Mouse (Mus musculus): ENCODE results near the gene Fgfr4.

Gene Fgfr4

DNA sequence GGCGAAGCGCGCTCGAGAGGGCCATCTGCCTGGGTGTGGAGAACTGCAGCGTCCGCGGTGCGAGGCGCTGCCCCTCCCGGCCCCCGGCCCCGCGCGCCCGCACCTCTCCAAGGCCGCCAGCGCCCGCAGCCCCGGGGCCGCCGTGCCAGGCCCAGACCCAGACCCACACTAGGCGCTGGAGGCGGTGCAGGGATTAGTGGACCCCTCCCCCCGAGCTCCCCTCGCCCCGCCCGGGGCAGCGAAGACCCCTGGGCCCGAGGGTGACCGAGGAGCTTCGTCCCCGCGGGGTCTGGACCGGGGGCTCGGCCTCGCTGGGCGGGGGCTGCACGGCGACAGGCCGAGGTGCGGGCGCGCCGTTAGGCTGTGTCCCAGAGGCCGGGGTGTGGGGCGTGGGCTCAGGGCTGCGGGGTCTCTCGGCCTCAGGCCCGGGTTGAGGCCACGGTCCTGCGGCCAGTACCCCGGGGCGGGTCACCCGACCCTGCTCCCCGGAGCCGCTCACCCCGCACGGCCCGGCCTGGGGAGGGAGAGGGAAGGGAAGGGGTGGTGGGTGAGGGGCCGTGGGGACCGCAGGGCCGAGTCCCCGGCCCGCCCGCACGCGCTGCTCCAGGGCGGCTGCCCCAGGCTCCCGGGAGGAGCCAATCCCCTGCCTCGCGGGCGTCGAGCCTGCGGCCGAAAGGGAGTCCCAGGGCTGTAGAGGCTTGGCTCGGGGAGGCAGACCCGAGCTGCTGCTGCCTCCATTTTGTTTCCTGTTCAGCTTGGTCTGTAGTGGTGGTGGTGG, 57.9 kb downstream of the Fgfr4 start:
- peak; percentile 45 for DNase-seq (ENCODE audit: low spot score)

DNA sequence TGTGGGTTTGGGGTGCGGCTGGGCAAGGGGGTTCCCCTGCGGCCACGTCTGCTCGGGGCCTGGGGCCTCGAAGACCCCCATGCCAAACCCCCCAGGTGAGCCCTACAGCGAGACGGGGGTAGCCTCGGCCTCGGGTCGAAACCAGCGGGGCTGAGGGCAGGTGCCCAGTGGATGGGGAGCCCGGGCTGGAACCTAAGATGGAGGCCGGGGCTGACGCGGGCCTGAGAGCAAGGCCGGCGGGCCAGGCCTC, 58.5 kb downstream of the Fgfr4 start:
- no peak for DNase-seq (ENCODE audit: low spot score)

DNA sequence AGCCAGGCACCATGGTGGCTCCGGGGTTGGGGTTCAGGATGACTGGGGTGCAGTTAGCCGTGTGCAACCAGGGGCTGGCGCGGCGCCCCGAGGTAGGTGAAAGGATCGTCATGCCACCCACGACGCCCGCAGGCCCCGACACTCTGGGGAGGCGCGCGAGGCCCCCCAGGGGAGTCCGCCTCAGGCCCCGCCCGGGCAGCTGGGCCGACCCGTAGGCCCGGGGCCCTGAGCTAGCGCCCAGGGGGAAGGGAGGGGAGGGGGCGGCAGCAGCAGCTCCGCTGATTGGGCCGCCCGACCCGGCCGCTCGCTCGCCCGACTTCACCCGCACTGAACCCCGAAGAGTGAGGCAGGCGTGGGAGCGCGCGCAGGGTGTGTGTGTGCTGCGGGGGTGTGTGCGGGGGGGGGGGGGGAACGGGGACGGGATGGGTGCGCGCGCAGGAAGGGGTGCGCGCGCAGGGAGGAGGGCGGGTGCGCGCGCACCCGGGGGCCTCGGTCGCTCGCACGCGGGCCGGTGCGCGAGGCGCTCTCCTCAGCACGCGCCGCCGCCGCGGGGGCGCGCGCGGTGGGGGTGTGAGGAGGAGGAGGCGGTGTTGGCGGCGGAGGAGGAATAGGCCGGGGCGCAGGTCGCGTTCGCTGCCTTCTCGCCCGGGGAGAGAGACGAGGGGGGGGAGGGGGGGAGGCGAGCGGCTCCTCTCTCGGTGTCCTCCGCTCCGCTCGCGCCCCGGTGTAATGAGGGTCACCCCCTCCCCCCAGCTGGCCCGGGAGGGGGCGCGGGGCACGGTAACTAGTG, 59.0 kb downstream of the Fgfr4 start:
- DNase-seq (ENCODE audit: low spot score) = peak; percentile 82

DNA sequence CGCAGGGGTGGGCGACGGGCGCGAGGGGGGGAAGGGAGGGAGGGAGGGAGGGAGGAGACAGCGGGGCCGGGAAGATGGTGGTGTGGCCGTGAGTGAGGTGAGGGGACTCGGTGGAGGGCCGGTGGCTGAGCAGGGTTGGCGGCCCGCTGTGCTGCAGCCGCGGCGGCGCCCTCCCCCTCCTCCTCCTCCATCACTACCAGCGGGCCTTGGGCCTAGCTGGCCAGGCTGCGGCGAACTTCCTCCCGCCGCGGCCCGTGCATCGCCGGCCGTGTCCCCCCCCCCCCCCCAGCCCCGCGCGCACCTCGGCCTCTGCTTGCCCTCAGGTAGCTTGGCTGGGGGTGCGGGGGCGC, 59.5 kb downstream of the Fgfr4 start:
- DNase-seq (ENCODE audit: low spot score) = peak; percentile 66

DNA sequence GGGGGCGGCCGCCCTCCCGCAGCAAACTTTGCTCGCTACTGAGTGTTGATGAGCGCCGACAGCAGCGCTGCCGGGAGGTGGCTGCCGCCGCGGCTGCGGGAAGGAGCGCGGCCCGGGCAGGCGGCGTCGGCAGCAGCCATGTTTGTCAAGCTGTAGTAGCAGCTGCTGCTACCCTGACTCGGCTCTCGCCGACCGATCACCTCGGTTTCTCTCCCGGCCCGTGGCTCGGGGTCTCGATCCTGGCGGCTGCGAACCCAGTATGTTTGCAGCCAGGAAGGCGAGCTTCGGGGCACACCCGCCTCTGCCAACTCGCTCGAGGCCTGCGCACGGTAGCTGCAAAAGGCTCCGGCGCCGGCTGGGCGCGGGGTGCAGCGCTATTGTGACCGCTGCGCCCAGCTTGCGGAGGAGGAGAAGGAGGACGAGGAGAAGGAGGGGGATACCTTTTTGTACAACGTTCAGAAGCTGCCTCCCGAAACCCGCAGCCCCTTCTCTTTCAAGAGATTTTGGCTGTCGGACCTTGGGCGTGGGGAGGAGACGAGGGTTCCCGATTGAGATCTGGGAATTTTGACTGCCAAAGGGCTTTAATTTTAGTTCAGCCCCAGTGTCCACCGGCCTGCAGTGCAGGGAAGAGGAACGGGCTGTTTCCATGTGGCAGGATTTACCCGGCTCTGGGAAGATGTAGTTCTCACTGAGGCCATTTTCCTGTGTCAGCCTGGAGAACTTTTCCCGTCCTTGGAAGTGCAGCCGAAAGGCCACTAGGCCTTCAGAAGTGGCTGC, 60.1 kb downstream of the Fgfr4 start:
- peak; percentile 52 for DNase-seq (ENCODE audit: low spot score)

DNA sequence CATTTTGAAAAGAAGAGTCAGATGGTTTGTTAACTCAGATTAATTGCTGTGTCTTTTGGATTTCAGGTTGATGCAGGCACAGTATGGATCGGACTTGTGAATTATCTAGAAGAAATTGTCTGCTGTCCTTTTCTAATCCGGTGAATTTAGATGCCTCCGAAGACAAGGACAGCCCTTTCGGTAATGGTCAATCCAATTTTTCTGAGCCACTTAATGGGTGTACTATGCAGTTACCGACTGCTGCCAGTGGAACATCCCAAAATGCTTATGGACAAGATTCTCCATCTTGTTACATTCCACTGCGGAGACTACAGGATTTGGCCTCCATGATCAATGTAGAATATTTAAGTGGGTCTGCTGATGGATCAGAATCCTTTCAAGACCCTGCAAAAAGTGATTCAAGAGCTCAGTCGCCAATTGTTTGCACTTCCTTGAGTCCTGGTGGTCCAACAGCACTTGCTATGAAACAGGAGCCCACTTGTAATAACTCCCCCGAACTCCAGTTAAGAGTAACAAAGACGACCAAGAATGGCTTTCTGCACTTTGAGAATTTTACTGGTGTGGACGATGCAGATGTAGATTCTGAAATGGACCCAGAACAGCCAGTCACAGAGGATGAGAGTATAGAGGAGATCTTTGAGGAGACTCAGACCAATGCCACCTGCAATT, 60.8 kb downstream of the Fgfr4 start:
- DNase-seq (ENCODE audit: low spot score) = no peak
